Mouse (Mus musculus) heart, adult 2 months (tissue): Measurements from ENCODE around the gene Dusp23. TPM values are rescaled to one million over a fixed set of nuclear protein-coding genes. Genes with fewer than 3 reads are reported as not detected.

Experiments
- DNase-seq, 2 experiments: peaks; one replicate each; pipeline ENCODE4 v3.0.0; 2021
- H3K27ac ChIP-seq: fragments of 200-600 bp; 2 replicates; pipeline ENCODE4 v1.8.1; 2022
- H3K27me3 ChIP-seq: fragments of 200-500 bp; 2 replicates; pipeline ENCODE4 v1.6.1; 2012; ENCODE audit warnings: mild to moderate bottlenecking, low read length, inconsistent platforms, mixed read lengths; ENCODE audit not compliant: control insufficient read depth, insufficient read depth
- H3K36me3 ChIP-seq: fragments of 200-500 bp; 2 replicates; pipeline ENCODE4 v1.6.1; 2012; ENCODE audit warnings: low read length, inconsistent platforms; ENCODE audit not compliant: control insufficient read depth, insufficient read depth
- H3K4me1 ChIP-seq: fragments of 200-500 bp; 2 replicates; pipeline ENCODE4 v1.6.1; 2011; ENCODE audit warnings: low read length; ENCODE audit not compliant: control insufficient read depth, insufficient read depth
- H3K4me3 ChIP-seq: fragments of 200-600 bp; 2 replicates; pipeline ENCODE4 v1.8.1; 2022
- H3K79me2 ChIP-seq: fragments of 200-500 bp; replicated peaks from 2 replicates; pipeline ENCODE4 v1.6.1; 2012; ENCODE audit warnings: mild to moderate bottlenecking, inconsistent platforms, low read length, moderate library complexity, mixed read lengths; ENCODE audit not compliant: control insufficient read depth, insufficient read depth
- H3K9ac ChIP-seq: fragments of 200-500 bp; 2 replicates; pipeline ENCODE4 v1.6.1; 2012; ENCODE audit warnings: low read depth, mild to moderate bottlenecking, control low read depth, inconsistent platforms, low read length, mixed read lengths
- CTCF ChIP-seq: fragments of 200-600 bp; IDR thresholded peaks from 2 replicates; pipeline ENCODE4 v1.8.1; 2022; ENCODE audit warnings: antibody characterized with exemption, mild to moderate bottlenecking, moderate library complexity
- EP300 ChIP-seq: fragments of 200-500 bp; IDR thresholded peaks from 2 replicates; pipeline ENCODE4 v1.6.1; 2011; ENCODE audit warnings: low read depth, low read length, control low read depth; ENCODE audit not compliant: insufficient read depth
- POLR2A ChIP-seq: fragments of 200-500 bp; IDR thresholded peaks from 2 replicates; pipeline ENCODE4 v1.6.1; 2011; ENCODE audit warnings: mild to moderate bottlenecking, low read depth, low read length, control low read depth; ENCODE audit not compliant: insufficient read depth
- WGBS: fragments of 180-500 bp; shearing (Covaris S2); methylation state at CpG from one replicate; pipeline ENCODE4 v1.1.7; 2018; 5-methylcytosine and 5-hydroxymethylcytosine counted together
- intact Hi-C: fragments of 180-260 bp; cut with DNase I; formaldehyde crosslinking; loops from one replicate; pipeline ENCODE4 v1.15.1; 2025
- polyA plus RNA-seq: library from polyadenylated mRNA; depleted of rRNA; stranded (reverse); fragments of >200 nt; gene quantifications from 2 replicates; pipeline ENCODE4 v1.2.3, GENCODE M21; 2012
- total RNA-seq, 2 experiments: library from RNA; stranded (reverse); gene quantifications; 2 replicates each; pipeline ENCODE4 v1.2.3; 2021

Gene Dusp23
- total and polyA plus RNA-seq, 3 experiments = 10.1 to 38.1 (median 12.3) TPM

DNA sequence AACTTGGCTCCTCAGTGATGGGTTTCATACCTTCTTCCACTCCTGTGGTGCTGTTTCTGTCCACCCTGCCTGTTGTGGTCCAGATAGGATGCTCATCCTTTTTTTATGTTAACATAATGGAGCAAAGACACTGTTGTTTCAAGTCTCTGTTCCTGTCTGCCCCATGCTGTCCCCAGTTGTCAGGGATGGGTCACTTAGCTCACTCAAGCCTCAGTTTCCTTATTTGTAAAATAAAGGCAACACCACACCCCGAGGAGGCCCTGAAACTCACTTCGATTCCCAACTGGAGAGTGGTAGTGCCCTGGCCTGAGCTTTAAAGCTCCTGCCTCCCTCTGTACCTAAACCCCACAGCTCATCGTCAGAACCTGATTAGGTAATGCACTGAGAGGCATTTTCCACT lies 24.5 kb upstream of the Dusp23 start:
- TF ChIP-seq EP300 = no peak
- TF ChIP-seq CTCF = no peak
- no peak for TF ChIP-seq POLR2A
- Histone ChIP-seq H3K27me3 (no peaks in the 10 kb centered on the region), H3K4me1 (peaks cover 1% of the 10 kb centered on the region; the same call in 1 of the 2 replicates), H3K27ac (no peak overlapping the region), H3K9ac (no peak overlapping the region), H3K36me3 (no peaks in the 10 kb centered on the region), H3K79me2 (no peaks in the 10 kb centered on the region), H3K4me3 (no peak overlapping the region)
- WGBS = 79% methylated on average over 3 of the region's 3 CpGs
- intact Hi-C loops = no loop called here
- DNase-seq = no peak

DNA sequence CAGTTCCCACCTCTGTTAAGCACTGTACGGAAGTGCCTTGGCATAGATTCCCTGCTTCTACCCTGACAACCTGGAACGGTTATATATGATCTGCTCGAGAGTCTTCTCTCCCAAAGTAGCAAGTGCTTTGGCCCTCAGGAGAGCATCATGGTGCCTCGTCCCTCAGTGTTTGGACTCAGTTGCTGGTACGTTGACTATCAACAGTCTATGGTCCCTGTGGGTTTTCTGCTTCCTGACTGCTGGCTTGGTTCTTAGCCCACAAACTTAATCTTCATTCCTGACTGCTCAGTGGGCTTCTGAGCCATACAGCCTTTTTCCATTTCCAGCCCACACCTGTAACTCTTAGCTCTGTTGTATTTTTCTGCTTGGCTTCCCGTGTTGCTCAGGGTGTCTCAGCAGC lies 21.1 kb upstream of the Dusp23 start:
- no peak overlapping the region for H3K27ac ChIP-seq
- no peaks in the 10 kb centered on the region for H3K36me3 ChIP-seq
- no peaks in the 10 kb centered on the region for H3K27me3 ChIP-seq
- 23% methylated on average over 6 of the region's 6 CpGs for WGBS
- no peak for DNase-seq
- H3K4me1 ChIP-seq = no peaks in the 10 kb centered on the region
- intact Hi-C loops = no loop called here
- TF ChIP-seq POLR2A = no peak
- TF ChIP-seq CTCF = no peak
- TF ChIP-seq EP300 = no peak
- H3K9ac ChIP-seq = no peak overlapping the region
- no peak overlapping the region for H3K4me3 ChIP-seq
- H3K79me2 ChIP-seq = no peaks in the 10 kb centered on the region

DNA sequence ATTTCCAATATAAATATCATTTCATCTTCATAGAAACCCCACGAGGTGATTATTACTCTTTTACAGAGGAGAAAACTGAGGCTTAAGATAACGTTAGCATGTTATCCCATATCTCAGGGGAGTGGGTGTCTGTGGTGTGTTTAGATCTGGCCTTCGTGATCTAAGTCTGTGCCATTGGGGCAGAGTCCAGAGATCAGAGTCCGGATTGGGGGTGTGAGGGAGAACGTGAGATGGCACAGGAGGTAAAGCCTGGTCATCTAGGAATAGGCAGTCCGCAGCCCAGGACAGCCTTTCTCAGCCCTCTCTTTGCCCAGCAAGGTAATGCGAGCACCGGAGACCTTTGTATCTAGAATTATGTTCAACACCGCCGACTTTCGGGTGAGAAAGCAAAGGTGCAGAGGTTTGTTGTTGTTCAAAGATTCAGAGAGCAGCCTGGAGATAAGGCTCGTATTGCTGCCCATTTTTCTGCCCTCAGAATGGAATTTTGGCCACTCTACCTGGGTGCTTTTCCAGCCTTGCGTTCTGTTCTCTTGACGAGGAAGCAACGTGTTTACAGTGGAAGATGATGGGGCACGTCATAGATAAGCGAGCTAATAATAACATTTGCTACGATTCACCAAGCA lies 19.4 kb upstream of the Dusp23 start:
- Histone ChIP-seq H3K4me3 (no peak overlapping the region), H3K36me3 (no peaks in the 10 kb centered on the region), H3K9ac (no peak overlapping the region), H3K27ac (no peak overlapping the region), H3K79me2 (no peaks in the 10 kb centered on the region), H3K27me3 (no peaks in the 10 kb centered on the region), H3K4me1 (no peaks in the 10 kb centered on the region)
- DNase-seq = no peak
- intact Hi-C loops = no loop called here
- 54% methylated on average over 18 of the region's 18 CpGs for WGBS
- TF ChIP-seq EP300 (no peak), POLR2A (no peak), CTCF (no peak)

DNA sequence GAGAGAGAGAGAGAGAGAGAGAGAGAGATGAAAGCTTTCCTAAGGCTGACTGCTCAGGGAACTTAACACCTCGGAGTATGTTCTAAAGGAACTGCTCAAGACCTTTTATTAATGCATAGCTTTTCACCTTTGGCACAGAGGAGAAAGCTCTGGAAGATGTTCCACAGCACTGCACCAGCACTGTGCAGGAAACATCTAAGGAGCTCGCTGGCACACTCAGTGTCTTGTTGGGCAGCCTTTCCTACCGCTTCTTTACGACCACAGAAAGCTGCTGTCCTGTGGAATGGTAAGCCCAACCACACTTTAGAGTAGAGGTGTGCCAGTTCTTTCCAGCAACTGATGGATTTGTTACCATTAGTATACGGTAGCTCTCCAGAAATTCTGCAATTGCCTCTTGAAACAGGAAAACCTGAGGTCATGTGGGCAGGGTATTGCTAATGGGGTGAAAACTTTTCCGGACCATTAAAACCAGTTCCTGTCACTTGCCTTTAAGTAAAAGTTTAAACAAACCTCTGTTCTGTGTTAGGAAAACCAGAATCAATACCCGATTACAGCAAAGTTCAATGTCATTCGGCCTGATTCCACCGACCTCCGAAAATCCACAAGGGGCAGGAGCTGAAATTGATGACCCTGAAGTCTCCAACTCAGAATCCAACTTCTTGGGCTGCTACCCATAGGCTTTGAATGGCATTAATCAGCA lies 18.7 kb upstream of the Dusp23 start:
- TF ChIP-seq POLR2A (no peak), EP300 (no peak), CTCF (no peak)
- no peak for DNase-seq
- intact Hi-C loops = no loop called here
- Histone ChIP-seq H3K27ac (no peak overlapping the region), H3K36me3 (no peaks in the 10 kb centered on the region), H3K79me2 (no peaks in the 10 kb centered on the region), H3K9ac (no peak overlapping the region), H3K27me3 (no peaks in the 10 kb centered on the region), H3K4me3 (no peak overlapping the region), H3K4me1 (no peaks in the 10 kb centered on the region)
- 79% methylated on average over 10 of the region's 10 CpGs for WGBS

DNA sequence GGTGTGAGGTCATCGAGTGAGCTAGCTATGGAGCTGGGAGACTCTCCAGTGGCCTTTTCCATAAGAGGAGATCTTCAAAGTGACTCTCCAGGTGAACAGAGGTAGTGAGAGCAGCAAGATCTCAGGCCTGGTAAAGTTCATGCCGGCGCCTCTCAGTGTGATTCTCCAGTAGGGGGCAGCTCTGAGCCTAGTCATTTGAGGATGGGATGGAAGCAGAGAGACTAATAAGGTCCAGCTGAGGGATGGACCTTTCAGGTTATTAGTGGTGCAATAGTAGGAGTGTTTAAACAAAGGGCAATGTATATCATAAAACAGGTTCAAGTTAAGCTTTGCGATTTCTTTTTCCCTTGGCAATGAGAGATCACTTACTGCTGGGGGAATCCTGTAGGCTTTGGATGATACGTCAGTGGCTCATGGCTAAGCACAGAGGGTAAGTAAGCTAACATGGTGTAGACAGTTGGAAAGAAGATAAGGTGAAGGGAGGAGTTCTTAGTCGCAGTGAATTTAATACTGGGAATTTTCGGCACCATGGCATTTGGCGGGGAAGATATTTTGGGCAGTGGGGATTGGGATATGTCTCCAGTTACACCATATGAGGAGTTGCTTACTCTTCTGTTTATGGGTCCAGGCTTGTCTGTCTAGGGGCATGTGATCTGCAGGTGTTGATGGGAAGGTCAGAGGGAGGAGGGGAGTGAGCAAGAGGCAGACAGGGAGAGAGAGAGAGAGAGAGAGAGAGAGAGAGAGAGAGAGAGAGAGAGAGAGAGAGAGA lies 17.9 kb upstream of the Dusp23 start:
- TF ChIP-seq EP300 = no peak
- no peak for TF ChIP-seq POLR2A
- TF ChIP-seq CTCF = peak; percentile 66
- 56% methylated on average over 8 of the region's 8 CpGs for WGBS
- no peak for DNase-seq
- no peak overlapping the region for H3K4me3 ChIP-seq
- no peaks in the 10 kb centered on the region for H3K79me2 ChIP-seq
- H3K36me3 ChIP-seq = no peaks in the 10 kb centered on the region
- no peak overlapping the region for H3K27ac ChIP-seq
- H3K9ac ChIP-seq = no peak overlapping the region
- intact Hi-C loops = no loop called here
- H3K4me1 ChIP-seq = no peaks in the 10 kb centered on the region
- H3K27me3 ChIP-seq = no peaks in the 10 kb centered on the region

DNA sequence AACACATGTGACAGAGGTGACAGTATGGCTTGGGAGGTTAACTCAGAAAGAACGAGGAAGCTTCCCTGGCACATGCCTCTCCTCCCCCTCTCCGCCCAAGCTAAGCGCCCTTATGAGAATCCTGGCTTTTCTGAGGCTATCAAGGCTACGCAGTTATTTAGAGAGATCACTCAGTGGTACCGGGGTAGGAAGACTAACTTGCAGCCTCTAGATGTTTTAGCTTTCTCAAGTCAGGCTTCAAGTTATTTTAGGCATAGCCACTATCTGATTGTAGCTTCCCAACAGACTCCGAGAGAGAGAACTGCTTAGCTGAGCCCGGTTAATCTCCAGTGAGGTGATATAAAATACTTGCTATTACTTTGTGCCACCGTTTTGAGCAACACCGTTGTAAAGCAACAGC lies 16.6 kb upstream of the Dusp23 start:
- H3K79me2 ChIP-seq = no peaks in the 10 kb centered on the region

More for the DNA sequence above, 16.6 kb upstream of the Dusp23 start:
- 57% methylated on average over 9 of the region's 9 CpGs for WGBS
- Histone ChIP-seq H3K36me3 (no peaks in the 10 kb centered on the region), H3K9ac (no peak overlapping the region), H3K4me3 (no peak overlapping the region), H3K4me1 (no peaks in the 10 kb centered on the region), H3K27ac (no peak overlapping the region), H3K27me3 (no peaks in the 10 kb centered on the region)
- TF ChIP-seq CTCF = no peak
- no peak for TF ChIP-seq EP300
- no peak for TF ChIP-seq POLR2A
- no peak for DNase-seq
- intact Hi-C loops = no loop called here
